Mouse (Mus musculus): ENCODE measurements around the gene Tcf12. TPM values are rescaled to one million over a fixed set of nuclear protein-coding genes. Genes with fewer than 3 reads are reported as not detected.

The Tcf12 gene
- polyA plus RNA-seq, 1 experiment from 2014 or later = 108 TPM

DNA sequence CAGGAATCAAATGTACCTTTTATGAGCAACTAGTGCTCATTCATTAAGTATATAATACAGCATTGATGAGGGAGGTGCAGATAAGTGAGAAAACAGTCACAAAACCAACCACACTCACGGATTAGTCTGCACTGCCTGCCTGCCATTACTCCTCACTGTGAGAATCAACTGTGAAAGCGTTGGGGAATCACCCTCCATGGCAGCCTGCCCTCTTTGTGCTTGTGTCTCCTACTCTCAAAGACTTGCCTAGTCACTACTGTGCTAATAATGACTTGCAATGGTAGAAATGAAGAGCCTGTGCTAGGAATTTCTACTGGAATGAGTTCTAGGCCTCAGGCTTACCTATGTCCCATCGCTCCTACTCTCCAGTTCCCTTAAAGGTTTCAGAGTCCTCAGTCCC lies 233.8 kb downstream of the Tcf12 start:
- whole genome bisulfite sequencing = 87% methylated on average over 3 of the region's 3 CpGs
- H3K36me3 ChIP-seq (ENCODE audit: control insufficient read depth, insufficient read depth, low read length) = peaks cover 26% of the 10 kb centered on the region

DNA sequence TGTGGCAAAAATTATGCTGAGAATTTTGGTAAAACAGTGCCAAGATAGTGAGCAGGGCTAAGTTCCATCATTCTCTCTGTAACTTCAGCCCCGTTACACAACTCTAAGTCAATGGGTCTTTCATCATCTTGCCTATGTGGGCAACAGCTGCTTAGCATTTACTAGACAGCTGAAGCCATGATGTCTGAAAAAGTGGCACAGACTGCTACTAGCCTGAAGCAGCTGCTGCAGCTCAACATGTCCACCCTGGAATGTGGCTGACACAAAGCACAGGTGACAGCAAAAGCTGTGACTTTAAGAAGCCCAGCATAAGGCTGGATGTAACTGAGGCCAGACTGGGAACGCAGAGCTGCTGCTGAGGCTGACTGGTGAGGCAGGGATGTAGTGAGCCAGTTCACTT lies 236.9 kb downstream of the Tcf12 start:
- WGBS = 74% methylated on average over 2 of the region's 2 CpGs
- Histone ChIP-seq H3K27ac (ENCODE audit: low read depth, low read length) (no peak overlapping the region), H3K36me3 (ENCODE audit: control insufficient read depth, insufficient read depth, low read length) (peaks cover 36% of the 10 kb centered on the region), H3K9ac (ENCODE audit: low read depth, low read length) (no peak overlapping the region), H3K27me3 (ENCODE audit: control insufficient read depth, insufficient read depth, low read length) (no peaks in the 10 kb centered on the region), H3K4me3 (ENCODE audit: low read length) (no peak overlapping the region), H3K4me2 (replicated peaks; ENCODE audit: low read depth, low read length) (no peak overlapping the region), H3K9me3 (ENCODE audit: control insufficient read depth, low read length) (no peaks in the 10 kb centered on the region), H3K4me1 (ENCODE audit: control insufficient read depth, insufficient read depth, low read length) (no peaks in the 10 kb centered on the region)
- ATAC-seq (ENCODE audit: low FRiP score, low TSS enrichment) = no peak

More for the DNA sequence above, 233.8 kb downstream of the Tcf12 start:
- H3K27me3 ChIP-seq (ENCODE audit: control insufficient read depth, insufficient read depth, low read length) = no peaks in the 10 kb centered on the region
- no peak overlapping the region for H3K27ac ChIP-seq (ENCODE audit: low read depth, low read length)
- H3K4me3 ChIP-seq (ENCODE audit: low read length) = no peak overlapping the region
- ATAC-seq (ENCODE audit: low FRiP score, low TSS enrichment) = no peak
- H3K4me2 ChIP-seq (replicated peaks; ENCODE audit: low read depth, low read length) = no peak overlapping the region
- H3K9me3 ChIP-seq (ENCODE audit: control insufficient read depth, low read length) = no peaks in the 10 kb centered on the region
- H3K4me1 ChIP-seq (ENCODE audit: control insufficient read depth, insufficient read depth, low read length) = 0 out of 2 replicates have a peak, but pooled peaks cover 5% of the 10 kb centered on the region
- H3K9ac ChIP-seq (ENCODE audit: low read depth, low read length) = no peak overlapping the region

DNA sequence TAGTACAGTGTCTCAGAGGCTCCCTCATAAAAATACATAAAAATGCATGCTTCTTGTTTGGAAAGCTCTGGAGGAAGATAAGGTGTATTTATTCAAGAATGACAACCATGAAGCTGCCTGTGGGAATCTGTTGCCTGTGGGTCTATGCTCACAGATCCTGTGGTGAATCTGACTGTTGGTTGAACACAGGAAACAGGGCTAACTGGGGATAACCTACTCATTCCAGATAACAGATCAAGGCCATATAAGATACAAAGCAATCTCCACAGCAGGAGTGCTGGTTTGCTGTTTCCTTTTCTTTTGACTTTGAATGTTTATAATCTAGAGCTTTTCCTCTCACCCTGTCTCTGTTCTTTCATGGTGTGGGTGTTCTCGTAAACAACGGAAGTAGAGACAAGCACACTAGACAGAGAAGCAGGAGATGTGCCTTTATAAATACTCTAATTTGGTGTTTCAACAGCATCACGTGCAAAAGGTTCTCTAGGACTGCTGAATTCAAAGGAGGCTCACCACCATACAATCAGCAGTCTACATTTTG lies 237.6 kb downstream of the Tcf12 start:
- no peaks in the 10 kb centered on the region for H3K9me3 ChIP-seq (ENCODE audit: control insufficient read depth, low read length)
- H3K4me2 ChIP-seq (replicated peaks; ENCODE audit: low read depth, low read length) = no peak overlapping the region
- ATAC-seq (ENCODE audit: low FRiP score, low TSS enrichment) = no peak
- H3K27ac ChIP-seq (ENCODE audit: low read depth, low read length) = no peak overlapping the region
- no peaks in the 10 kb centered on the region for H3K27me3 ChIP-seq (ENCODE audit: control insufficient read depth, insufficient read depth, low read length)
- H3K4me3 ChIP-seq (ENCODE audit: low read length) = no peak overlapping the region
- H3K9ac ChIP-seq (ENCODE audit: low read depth, low read length) = no peak overlapping the region
- no peaks in the 10 kb centered on the region for H3K4me1 ChIP-seq (ENCODE audit: control insufficient read depth, insufficient read depth, low read length)
- H3K36me3 ChIP-seq (ENCODE audit: control insufficient read depth, insufficient read depth, low read length) = peaks cover 36% of the 10 kb centered on the region
- WGBS = 91% methylated on average over 3 of the region's 3 CpGs

DNA sequence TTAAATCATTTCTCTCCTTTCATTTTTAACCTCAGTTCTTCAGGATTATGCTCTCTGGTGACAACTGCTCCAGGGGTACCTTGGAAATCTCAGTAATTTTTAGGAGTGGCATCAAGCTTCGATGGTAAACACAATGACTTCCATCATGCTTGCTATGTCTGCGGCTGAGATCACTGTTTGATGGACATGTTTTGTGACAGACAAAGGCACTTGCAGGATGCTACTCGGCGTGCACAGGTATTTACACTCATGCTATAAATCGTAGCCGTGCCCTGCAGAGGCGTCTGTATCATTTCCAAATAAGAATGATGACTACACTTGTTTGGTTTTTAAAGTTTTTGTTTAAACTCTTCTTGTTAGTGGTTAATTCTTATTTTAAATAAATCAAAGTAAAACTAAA lies 248.3 kb downstream of the Tcf12 start:
- Histone ChIP-seq H3K4me1 (ENCODE audit: control insufficient read depth, insufficient read depth, low read length) (0 out of 2 replicates have a peak, but pooled peaks cover 2% of the 10 kb centered on the region), H3K36me3 (ENCODE audit: control insufficient read depth, insufficient read depth, low read length) (peaks cover 31% of the 10 kb centered on the region), H3K9me3 (ENCODE audit: control insufficient read depth, low read length) (no peaks in the 10 kb centered on the region), H3K27me3 (ENCODE audit: control insufficient read depth, insufficient read depth, low read length) (no peaks in the 10 kb centered on the region), H3K27ac (ENCODE audit: low read depth, low read length) (no peak overlapping the region), H3K9ac (ENCODE audit: low read depth, low read length) (no peak overlapping the region), H3K4me2 (replicated peaks; ENCODE audit: low read depth, low read length) (no peak overlapping the region), H3K4me3 (ENCODE audit: low read length) (no peak overlapping the region)
- 68% methylated on average over 7 of the region's 7 CpGs for WGBS
- ATAC-seq (ENCODE audit: low FRiP score, low TSS enrichment) = no peak

DNA sequence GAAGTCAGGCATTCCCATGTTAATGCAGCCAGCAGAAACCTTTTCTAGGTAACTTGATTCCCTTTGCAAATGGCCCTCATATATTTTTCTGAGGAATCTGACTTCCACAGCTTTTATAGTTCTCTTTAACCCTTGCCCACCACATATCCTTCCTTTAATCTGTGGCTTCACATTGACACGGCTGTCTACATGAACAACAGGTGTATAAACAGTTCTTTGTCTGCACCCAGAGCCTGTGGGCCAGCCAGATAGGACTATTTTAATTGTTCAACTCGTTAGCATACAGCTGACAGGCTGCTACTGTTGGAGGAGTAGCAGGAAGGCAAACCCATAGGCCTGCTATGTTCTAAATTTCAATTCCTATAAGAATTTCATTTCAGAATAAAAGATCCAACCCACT lies 250.0 kb downstream of the Tcf12 start:
- WGBS = 9% methylated on average over 2 of the region's 2 CpGs
- Histone ChIP-seq H3K36me3 (ENCODE audit: control insufficient read depth, insufficient read depth, low read length) (peaks cover 41% of the 10 kb centered on the region), H3K9ac (ENCODE audit: low read depth, low read length) (no peak overlapping the region), H3K4me2 (replicated peaks; ENCODE audit: low read depth, low read length) (no peak overlapping the region), H3K4me3 (ENCODE audit: low read length) (no peak overlapping the region), H3K27ac (ENCODE audit: low read depth, low read length) (no peak overlapping the region), H3K9me3 (ENCODE audit: control insufficient read depth, low read length) (no peaks in the 10 kb centered on the region), H3K4me1 (ENCODE audit: control insufficient read depth, insufficient read depth, low read length) (0 out of 2 replicates have a peak, but pooled peaks cover 2% of the 10 kb centered on the region), H3K27me3 (ENCODE audit: control insufficient read depth, insufficient read depth, low read length) (no peaks in the 10 kb centered on the region)
- ATAC-seq (ENCODE audit: low FRiP score, low TSS enrichment) = 0 out of 2 replicates have a peak, but pooled peaks have one; percentile 35

DNA sequence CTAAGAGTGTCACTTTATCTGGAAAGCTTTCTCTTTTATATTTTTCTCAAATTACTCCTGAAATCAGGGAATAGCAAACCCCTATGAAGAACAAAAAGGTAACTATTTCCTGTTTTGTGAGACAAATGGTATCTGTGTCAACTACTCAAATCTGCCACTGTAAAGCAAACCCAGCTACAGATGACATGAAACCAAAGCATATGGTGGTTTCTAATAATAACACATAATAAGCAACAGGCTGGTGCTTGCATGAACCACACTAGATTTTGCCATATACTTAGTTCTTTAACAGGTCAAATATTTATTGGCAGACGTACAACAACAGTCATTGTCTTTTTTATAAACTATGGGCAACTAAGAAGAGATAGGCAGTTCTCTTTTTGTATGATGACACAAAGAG lies 253.7 kb downstream of the Tcf12 start:
- WGBS = 93% methylated on average over 1 of the region's 1 CpGs
- no peak overlapping the region for H3K4me3 ChIP-seq (ENCODE audit: low read length)
- no peaks in the 10 kb centered on the region for H3K27me3 ChIP-seq (ENCODE audit: control insufficient read depth, insufficient read depth, low read length)
- no peak overlapping the region for H3K27ac ChIP-seq (ENCODE audit: low read depth, low read length)
- peaks cover 57% of the 10 kb centered on the region for H3K36me3 ChIP-seq (ENCODE audit: control insufficient read depth, insufficient read depth, low read length)
- H3K4me1 ChIP-seq (ENCODE audit: control insufficient read depth, insufficient read depth, low read length) = 0 out of 2 replicates have a peak, but pooled peaks cover 2% of the 10 kb centered on the region
- H3K9me3 ChIP-seq (ENCODE audit: control insufficient read depth, low read length) = no peaks in the 10 kb centered on the region
- H3K9ac ChIP-seq (ENCODE audit: low read depth, low read length) = no peak overlapping the region
- H3K4me2 ChIP-seq (replicated peaks; ENCODE audit: low read depth, low read length) = no peak overlapping the region
- ATAC-seq (ENCODE audit: low FRiP score, low TSS enrichment) = no peak

DNA sequence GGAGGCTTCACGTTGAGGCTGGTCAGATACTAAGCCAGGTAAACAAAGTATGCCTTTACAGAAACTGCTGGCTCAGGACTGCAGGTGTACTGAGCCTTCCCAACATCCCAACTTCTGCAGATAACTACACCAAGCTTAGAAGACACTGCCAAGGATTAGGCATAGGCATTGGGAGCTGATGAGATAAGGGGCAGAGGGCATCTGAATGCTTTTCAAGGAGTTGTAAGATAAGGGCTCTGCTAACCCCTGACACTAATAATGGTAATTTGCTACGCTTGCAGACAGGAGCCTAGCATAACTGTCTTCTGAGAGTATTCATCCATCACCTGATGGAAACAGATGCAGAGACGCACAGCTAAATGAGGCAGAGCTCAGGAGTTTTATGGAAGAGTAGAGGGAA lies 257.8 kb downstream of the Tcf12 start:
- no peak overlapping the region for H3K27ac ChIP-seq (ENCODE audit: low read depth, low read length)
- H3K4me2 ChIP-seq (replicated peaks; ENCODE audit: low read depth, low read length) = no peak overlapping the region
- H3K9me3 ChIP-seq (ENCODE audit: control insufficient read depth, low read length) = no peaks in the 10 kb centered on the region
- ATAC-seq (ENCODE audit: low FRiP score, low TSS enrichment) = no peak
- 81% methylated on average over 3 of the region's 3 CpGs for WGBS
- H3K4me3 ChIP-seq (ENCODE audit: low read length) = no peak overlapping the region
- peaks cover 80% of the 10 kb centered on the region for H3K36me3 ChIP-seq (ENCODE audit: control insufficient read depth, insufficient read depth, low read length)
- no peaks in the 10 kb centered on the region for H3K27me3 ChIP-seq (ENCODE audit: control insufficient read depth, insufficient read depth, low read length)
- H3K9ac ChIP-seq (ENCODE audit: low read depth, low read length) = no peak overlapping the region
- H3K4me1 ChIP-seq (ENCODE audit: control insufficient read depth, insufficient read depth, low read length) = no peaks in the 10 kb centered on the region

DNA sequence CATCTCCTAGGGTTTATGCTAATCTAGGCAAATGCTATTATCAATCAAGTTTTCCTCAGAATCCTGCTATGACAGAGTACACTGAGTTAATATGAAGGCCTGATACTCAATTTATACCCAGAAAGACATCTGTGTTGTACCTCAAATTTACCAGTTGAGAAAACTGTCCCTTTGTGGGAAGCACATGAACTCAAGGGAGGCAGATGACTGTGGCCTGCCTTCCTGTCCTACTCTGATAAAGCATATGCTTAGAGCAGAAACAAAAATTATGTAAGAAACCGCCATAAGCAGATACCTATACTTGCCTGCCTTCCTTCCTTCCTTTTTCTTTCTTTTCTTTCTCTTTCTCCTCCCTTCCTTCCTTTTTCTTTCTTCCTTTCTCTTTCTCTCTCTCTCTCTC lies 261.4 kb downstream of the Tcf12 start:
- Histone ChIP-seq H3K9me3 (ENCODE audit: control insufficient read depth, low read length) (no peaks in the 10 kb centered on the region), H3K4me2 (replicated peaks; ENCODE audit: low read depth, low read length) (no peak overlapping the region), H3K4me3 (ENCODE audit: low read length) (no peak overlapping the region), H3K27ac (ENCODE audit: low read depth, low read length) (no peak overlapping the region), H3K36me3 (ENCODE audit: control insufficient read depth, insufficient read depth, low read length) (peaks cover 80% of the 10 kb centered on the region), H3K27me3 (ENCODE audit: control insufficient read depth, insufficient read depth, low read length) (no peaks in the 10 kb centered on the region), H3K4me1 (ENCODE audit: control insufficient read depth, insufficient read depth, low read length) (no peaks in the 10 kb centered on the region), H3K9ac (ENCODE audit: low read depth, low read length) (no peak overlapping the region)
- ATAC-seq (ENCODE audit: low FRiP score, low TSS enrichment) = no peak
- 100% methylated on average over 1 of the region's 1 CpGs for WGBS

DNA sequence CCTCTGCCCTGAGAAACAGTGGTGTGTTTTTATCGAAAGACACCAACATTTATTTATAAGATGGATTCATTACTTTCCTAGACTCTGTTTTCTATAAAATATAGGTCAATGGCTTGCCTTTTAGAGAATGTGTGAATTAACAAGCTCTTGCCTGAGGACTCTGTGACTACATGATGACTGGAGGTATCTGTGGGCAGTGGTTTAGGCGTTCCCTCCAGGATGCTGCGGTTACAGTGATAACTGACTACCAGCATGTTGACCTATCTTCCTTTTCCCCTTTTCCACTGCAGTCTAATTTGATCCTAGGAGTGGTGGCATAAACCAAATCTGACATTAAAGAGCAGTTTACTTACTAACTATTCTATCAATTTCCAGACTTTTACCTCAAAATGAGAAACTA lies 263.3 kb downstream of the Tcf12 start:
- no peaks in the 10 kb centered on the region for H3K9me3 ChIP-seq (ENCODE audit: control insufficient read depth, low read length)
- H3K9ac ChIP-seq (ENCODE audit: low read depth, low read length) = no peak overlapping the region
- WGBS = 97% methylated on average over 3 of the region's 3 CpGs
- no peak for ATAC-seq (ENCODE audit: low FRiP score, low TSS enrichment)
- H3K4me1 ChIP-seq (ENCODE audit: control insufficient read depth, insufficient read depth, low read length) = no peaks in the 10 kb centered on the region
- no peak overlapping the region for H3K27ac ChIP-seq (ENCODE audit: low read depth, low read length)
- H3K36me3 ChIP-seq (ENCODE audit: control insufficient read depth, insufficient read depth, low read length) = peaks cover 80% of the 10 kb centered on the region
- H3K4me3 ChIP-seq (ENCODE audit: low read length) = no peak overlapping the region
- no peaks in the 10 kb centered on the region for H3K27me3 ChIP-seq (ENCODE audit: control insufficient read depth, insufficient read depth, low read length)
- H3K4me2 ChIP-seq (replicated peaks; ENCODE audit: low read depth, low read length) = no peak overlapping the region

All from kidney, embryonic 14.5 days (tissue).